Mouse (Mus musculus) ES-Bruce4 (cell line): ENCODE results near the gene Pdzd7.

Source experiments
- EP300 ChIP-seq: IDR thresholded peaks from 2 replicates; pipeline ENCODE4 v1.6.1; 2011; ENCODE audit warnings: low read depth, low read length; ENCODE audit not compliant: insufficient read depth
- POLR2A ChIP-seq: IDR thresholded peaks from one replicate; pipeline ENCODE4 v1.8.1; 2011; ENCODE audit warnings: low read length; ENCODE audit not compliant: insufficient read depth

DNA sequence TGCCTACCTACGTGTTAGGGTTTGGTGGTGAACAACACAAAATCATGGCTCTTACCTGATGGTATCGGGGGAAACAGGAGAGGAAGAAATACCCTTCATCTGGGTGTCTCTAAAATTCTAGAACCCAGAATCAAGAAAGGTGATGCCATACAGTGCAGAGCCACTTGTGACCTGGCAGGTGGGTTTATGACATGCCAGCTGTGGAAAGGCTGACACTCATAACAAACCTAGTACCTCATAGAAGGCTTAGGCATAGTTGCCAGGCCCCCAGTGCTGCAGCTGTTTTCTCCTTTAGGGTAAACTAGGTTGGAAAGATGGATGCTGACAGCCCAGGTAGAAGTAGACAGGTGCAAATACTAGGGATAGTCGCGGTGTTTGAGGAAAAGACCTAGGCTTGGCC lies 61.1 kb downstream of the Pdzd7 start:
- TF ChIP-seq POLR2A (no peak), EP300 (no peak)
